Mouse (Mus musculus) neural tube, embryonic 11.5 days (tissue): ENCODE results near the gene Slc37a1. TPM values are rescaled to one million over a fixed set of nuclear protein-coding genes. Genes with fewer than 3 reads are reported as not detected.

Experiments used
- ATAC-seq: fragments of 200-750 bp; cut with Nextera tagmentation; 2 replicates; pipeline ENCODE4 v1.8.0; 2017; ENCODE audit warnings: moderate number of reproducible peaks, mild to moderate bottlenecking, moderate TSS enrichment, moderate library complexity; ENCODE audit not compliant: insufficient read depth, low FRiP score, low TSS enrichment
- DNase-seq: peaks from one replicate; pipeline ENCODE4 v3.0.0-alpha.2; 2015; ENCODE audit warnings: low spot score
- H3K27ac ChIP-seq: fragments of 300-500 bp; sonication (generic); 2 replicates; pipeline ENCODE4 v1.5.1; 2014; ENCODE audit warnings: low read depth, mild to moderate bottlenecking, low read length
- H3K27me3 ChIP-seq: fragments of 300-500 bp; sonication (generic); 2 replicates; pipeline ENCODE4 v1.6.1; 2014; ENCODE audit warnings: mild to moderate bottlenecking, low read length, mixed read lengths; ENCODE audit not compliant: control insufficient read depth, insufficient read depth
- H3K36me3 ChIP-seq: fragments of 300-500 bp; sonication (generic); 2 replicates; pipeline ENCODE4 v1.6.1; 2014; ENCODE audit warnings: mild to moderate bottlenecking, low read length, moderate library complexity, mixed read lengths; ENCODE audit not compliant: control insufficient read depth, insufficient read depth
- H3K4me1 ChIP-seq: fragments of 300-500 bp; sonication (generic); 2 replicates; pipeline ENCODE4 v1.6.1; 2014; ENCODE audit warnings: low read length, mixed read lengths; ENCODE audit not compliant: control insufficient read depth, insufficient read depth
- H3K4me2 ChIP-seq: fragments of 300-500 bp; sonication (generic); 2 replicates; pipeline ENCODE4 v1.6.1; 2014; ENCODE audit warnings: low read depth, mild to moderate bottlenecking, moderate library complexity
- H3K4me3 ChIP-seq: fragments of 300-500 bp; sonication (generic); 2 replicates; pipeline ENCODE4 v1.5.1; 2014; ENCODE audit warnings: low read depth, low read length
- H3K9ac ChIP-seq: fragments of 300-500 bp; sonication (generic); 2 replicates; pipeline ENCODE4 v1.6.1; 2014; ENCODE audit warnings: mild to moderate bottlenecking, low read length
- H3K9me3 ChIP-seq: fragments of 300-500 bp; sonication (generic); 2 replicates; pipeline ENCODE4 v1.6.1; 2016; ENCODE audit warnings: low read length; ENCODE audit not compliant: control insufficient read depth
- WGBS: fragments of 180-500 bp; shearing (Covaris S2); extraction: QIAGEN DNeasy Blood & Tissue Kit; methylation state at CpG from one replicate; pipeline ENCODE4 v1.1.7; 2014; 5-methylcytosine and 5-hydroxymethylcytosine counted together
- polyA plus RNA-seq: library from polyadenylated mRNA; unstranded; fragments of >200 nt; fragmentation: Nextera tagmentation; extraction: Ambion mirVana; gene quantifications from 2 replicates; pipeline ENCODE4 v1.2.1, GENCODE M21; 2014

Gene Slc37a1
- polyA plus RNA-seq, 1 experiment from 2014 or later, result 13.9 TPM

GRCm38 (mm10) chr17:31334509-31335260, 48.1 kb downstream of the Slc37a1 start:
- Histone ChIP-seq H3K27me3 (no peaks in the 10 kb centered on the region), H3K4me2 (no peak overlapping the region), H3K27ac (no peak overlapping the region), H3K9ac (no peak overlapping the region), H3K4me3 (no peak overlapping the region), H3K36me3 (no peaks in the 10 kb centered on the region), H3K4me1 (no peaks in the 10 kb centered on the region), H3K9me3 (no peaks in the 10 kb centered on the region)
- no peak for ATAC-seq
- 93% methylated on average over 11 of the region's 11 CpGs for WGBS
- no peak for DNase-seq

- no peak overlapping the region for H3K4me3 ChIP-seq
- H3K36me3 ChIP-seq, result no peaks in the 10 kb centered on the region
- no peaks in the 10 kb centered on the region for H3K9me3 ChIP-seq
- WGBS, result 82% methylated on average over 22 of the region's 22 CpGs
- no peaks in the 10 kb centered on the region for H3K27me3 ChIP-seq
- no peak overlapping the region for H3K9ac ChIP-seq
- ATAC-seq (no peak), DNase-seq (no peak)
- H3K27ac ChIP-seq, result no peak overlapping the region
- no peaks in the 10 kb centered on the region for H3K4me1 ChIP-seq
- no peak overlapping the region for H3K4me2 ChIP-seq
These were observed 48.9 kb downstream of the Slc37a1 start for GRCm38 (mm10) chr17:31335344-31336080.

GRCm38 (mm10) chr17:31339769-31340168, 53.2 kb downstream of the Slc37a1 start:
- Histone ChIP-seq H3K9ac (no peak overlapping the region), H3K27me3 (no peaks in the 10 kb centered on the region), H3K4me3 (no peak overlapping the region), H3K27ac (no peak overlapping the region), H3K9me3 (no peaks in the 10 kb centered on the region), H3K36me3 (no peaks in the 10 kb centered on the region; the same call in 1 of the 2 replicates), H3K4me1 (no peaks in the 10 kb centered on the region), H3K4me2 (no peak overlapping the region)
- no peak for DNase-seq
- 82% methylated on average over 2 of the region's 2 CpGs for WGBS
- no peak for ATAC-seq

- H3K36me3 ChIP-seq, result no peaks in the 10 kb centered on the region; the same call in 1 of the 2 replicates
- no peak for ATAC-seq
- DNase-seq, result no peak
- no peak overlapping the region for H3K9ac ChIP-seq
- no peaks in the 10 kb centered on the region for H3K9me3 ChIP-seq
- no peak overlapping the region for H3K27ac ChIP-seq
- H3K4me1 ChIP-seq, result no peaks in the 10 kb centered on the region
- H3K27me3 ChIP-seq, result no peaks in the 10 kb centered on the region
- WGBS, result 70% methylated on average over 6 of the region's 6 CpGs
- no peak overlapping the region for H3K4me3 ChIP-seq
- no peak overlapping the region for H3K4me2 ChIP-seq
These were observed 55.6 kb downstream of the Slc37a1 start for GRCm38 (mm10) chr17:31342191-31342590.

GRCm38 (mm10) chr17:31344172-31344801, 57.7 kb downstream of the Slc37a1 start:
- WGBS, result 46% methylated on average over 5 of the region's 5 CpGs
- Histone ChIP-seq H3K4me2 (no peak overlapping the region), H3K27me3 (no peaks in the 10 kb centered on the region), H3K9me3 (no peaks in the 10 kb centered on the region), H3K4me3 (no peak overlapping the region), H3K9ac (no peak overlapping the region), H3K4me1 (no peaks in the 10 kb centered on the region), H3K27ac (no peak overlapping the region), H3K36me3 (no peaks in the 10 kb centered on the region; the same call in 1 of the 2 replicates)
- ATAC-seq, result no peak
- peak; percentile 70 for DNase-seq

GRCm38 (mm10) chr17:31344816-31345215, 58.2 kb downstream of the Slc37a1 start:
- H3K4me3 ChIP-seq, result no peak overlapping the region
- H3K4me2 ChIP-seq, result no peak overlapping the region
- H3K27ac ChIP-seq, result no peak overlapping the region
- ATAC-seq, result no peak
- H3K4me1 ChIP-seq, result no peaks in the 10 kb centered on the region
- no peak for DNase-seq
- WGBS, result 82% methylated on average over 3 of the region's 3 CpGs
- H3K36me3 ChIP-seq, result no peaks in the 10 kb centered on the region; the same call in 1 of the 2 replicates
- H3K9ac ChIP-seq, result no peak overlapping the region
- no peaks in the 10 kb centered on the region for H3K27me3 ChIP-seq
- H3K9me3 ChIP-seq, result no peaks in the 10 kb centered on the region

- 81% methylated on average over 5 of the region's 5 CpGs for WGBS
- Histone ChIP-seq H3K27ac (no peak overlapping the region), H3K9me3 (no peaks in the 10 kb centered on the region), H3K36me3 (no peaks in the 10 kb centered on the region; the same call in 1 of the 2 replicates), H3K9ac (no peak overlapping the region), H3K4me2 (no peak overlapping the region), H3K4me1 (no peaks in the 10 kb centered on the region), H3K4me3 (no peak overlapping the region), H3K27me3 (no peaks in the 10 kb centered on the region)
- no peak for ATAC-seq
- DNase-seq, result no peak
These were observed 61.5 kb downstream of the Slc37a1 start for GRCm38 (mm10) chr17:31348129-31348528.

GRCm38 (mm10) chr17:31349388-31349787, 62.8 kb downstream of the Slc37a1 start:
- no peak overlapping the region for H3K27ac ChIP-seq
- WGBS, result 85% methylated on average over 12 of the region's 12 CpGs

More at GRCm38 (mm10) chr17:31349388-31349787, 62.8 kb downstream of the Slc37a1 start:
- Histone ChIP-seq H3K36me3 (no peaks in the 10 kb centered on the region), H3K9ac (no peak overlapping the region), H3K4me2 (no peak overlapping the region), H3K9me3 (no peaks in the 10 kb centered on the region), H3K27me3 (no peaks in the 10 kb centered on the region), H3K4me3 (no peak overlapping the region), H3K4me1 (no peaks in the 10 kb centered on the region)
- DNase-seq (no peak), ATAC-seq (no peak)
